8 mouse cellular contexts compared by ENCODE assay signal in the genomic region with DNA sequence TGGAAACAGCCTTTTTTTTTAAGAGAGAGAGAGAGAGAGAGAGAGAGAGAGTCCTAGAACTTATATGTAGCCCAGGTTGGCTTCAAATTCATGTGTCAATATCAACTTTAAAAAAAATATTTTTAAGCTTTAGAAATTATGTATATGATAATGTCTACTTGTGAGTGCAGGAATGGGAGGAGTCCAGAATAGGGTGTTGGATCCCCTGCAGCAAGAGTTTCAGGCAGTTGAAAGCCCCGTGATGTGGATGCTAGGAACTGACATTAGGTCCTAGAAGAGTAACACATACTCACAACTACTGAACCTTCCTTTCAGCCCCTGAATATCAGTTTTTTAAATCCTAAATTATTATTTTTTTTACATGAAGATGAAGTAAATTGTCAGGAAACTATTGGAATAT. TPM values are rescaled to one million over a fixed set of nuclear protein-coding genes. Genes with fewer than 3 reads are reported as not detected.
DNase-seq lines count a peak whose midpoint lies in the region; ATAC-seq and TF ChIP-seq lines count a peak whose summit lies in the region.
"Had no signal": no experiment of that assay in that cellular context is flagged by ENCODE, and none has a peak within 500 bp of the region (broad histone marks: within the 10 kb centered on the region; RNA-seq: fewer than 3 reads in every experiment).

No protein-coding gene starts in this region.

- DNase-seq in lung, adult 2 months = no peak
- no peak for DNase-seq in lung, adult 18-20 months
- DNase-seq in layer of hippocampus, postnatal 14 days (ENCODE audit: low spot score in 2 of 2) = no peak
- DNase-seq in urinary bladder, adult 18-20 months (ENCODE audit: low spot score in 2 of 2) = no peak
- DNase-seq: kidney, adult 8-10 months had no signal

- no peak overlapping the region for H3K9ac ChIP-seq in forebrain, embryonic 16.5 days (replicated peaks; ENCODE audit: low read depth, low read length)
- H3K9ac ChIP-seq in limb, embryonic 13.5 days = no peak overlapping the region
- H3K9ac ChIP-seq in neural tube, embryonic 15.5 days (replicated peaks) = no peak overlapping the region

- H3K4me3 ChIP-seq in lung, adult 2 months (replicated peaks; ENCODE audit: extremely low read depth, low read depth, low read length) = peak overlapping the region; percentile 28
- no peak overlapping the region for H3K4me3 ChIP-seq in forebrain, embryonic 16.5 days (replicated peaks; ENCODE audit: low read length)
- H3K4me3 ChIP-seq in limb, embryonic 13.5 days = peak overlapping the region; percentile 86
- no peak overlapping the region for H3K4me3 ChIP-seq in neural tube, embryonic 15.5 days (replicated peaks)

- no peak for TF ChIP-seq POLR2A in lung, adult 2 months (IDR thresholded peaks at IDR 0.05; ENCODE audit: borderline replicate concordance, extremely low read depth, low read depth, low read length)

- no peak overlapping the region for H3K27ac ChIP-seq in forebrain, embryonic 16.5 days (ENCODE audit: low read length)
- no peak overlapping the region for H3K27ac ChIP-seq in limb, embryonic 13.5 days
- no peak overlapping the region for H3K27ac ChIP-seq in neural tube, embryonic 15.5 days (replicated peaks)

- TF ChIP-seq CTCF in lung, adult 2 months (IDR thresholded peaks at IDR 0.05; ENCODE audit: insufficient read depth, low read length) = no peak

- no peaks in the 10 kb centered on the region for H3K9me3 ChIP-seq in forebrain, embryonic 16.5 days (ENCODE audit: control insufficient read depth, low read length)
- H3K9me3 ChIP-seq in limb, embryonic 13.5 days = no peaks in the 10 kb centered on the region
- H3K9me3 ChIP-seq in neural tube, embryonic 15.5 days (replicated peaks) = no peaks in the 10 kb centered on the region

- 29% methylated on average over 1 of the region's 1 CpGs for WGBS in lung, adult 2 months
- WGBS in forebrain, embryonic 16.5 days = 57% methylated on average over 1 of the region's 1 CpGs
- WGBS in limb, embryonic 13.5 days = 61% methylated on average over 1 of the region's 1 CpGs
- WGBS in neural tube, embryonic 15.5 days = 68% methylated on average over 1 of the region's 1 CpGs

- H3K4me2 ChIP-seq in forebrain, embryonic 16.5 days (ENCODE audit: low read length) = peak overlapping the region; percentile 34; the same call in 1 of the 2 replicates
- H3K4me2 ChIP-seq in limb, embryonic 13.5 days (replicated peaks) = peak overlapping the region; percentile 75
- H3K4me2 ChIP-seq in neural tube, embryonic 15.5 days = peak overlapping the region; percentile 70

- H3K4me1 ChIP-seq in lung, adult 2 months (ENCODE audit: control insufficient read depth, insufficient read depth, low read length) = peaks cover 4% of the 10 kb centered on the region
- H3K4me1 ChIP-seq in forebrain, embryonic 16.5 days (replicated peaks; ENCODE audit: control insufficient read depth, insufficient read depth, low read length) = peaks cover 7% of the 10 kb centered on the region
- peaks cover 17% of the 10 kb centered on the region for H3K4me1 ChIP-seq in limb, embryonic 13.5 days
- peaks cover 21% of the 10 kb centered on the region for H3K4me1 ChIP-seq in neural tube, embryonic 15.5 days

- peaks cover 2% of the 10 kb centered on the region; the same call in 1 of the 2 replicates for H3K36me3 ChIP-seq in forebrain, embryonic 16.5 days (ENCODE audit: control insufficient read depth, insufficient read depth)
- H3K36me3 ChIP-seq in limb, embryonic 13.5 days = peaks cover 30% of the 10 kb centered on the region
- peaks cover 15% of the 10 kb centered on the region for H3K36me3 ChIP-seq in neural tube, embryonic 15.5 days

- no peaks in the 10 kb centered on the region for H3K27me3 ChIP-seq in forebrain, embryonic 16.5 days (replicated peaks; ENCODE audit: control insufficient read depth, insufficient read depth, low read length)
- H3K27me3 ChIP-seq in limb, embryonic 13.5 days = no peaks in the 10 kb centered on the region
- no peaks in the 10 kb centered on the region for H3K27me3 ChIP-seq in neural tube, embryonic 15.5 days (replicated peaks)

- no peak for ATAC-seq in forebrain, embryonic 16.5 days
- no peak for ATAC-seq in limb, embryonic 13.5 days (ENCODE audit: low FRiP score, low read depth)
- no peak for ATAC-seq in neural tube, embryonic 15.5 days (ENCODE audit: low FRiP score)

RNA-seq across cellular contexts. Expression of gene Arnt, which starts 1.4 kb away (rescaled TPM):
- polyA plus RNA-seq in lung, adult 2 months (2012; rRNA removed) = 35.5 and 38.1 TPM in 2 replicates
- polyA plus RNA-seq in forebrain, embryonic 16.5 days (2015; fragmentation: Nextera tagmentation; extraction: Ambion mirVana) = 25.3 and 25.5 TPM in 2 replicates
- polyA plus RNA-seq in limb, embryonic 13.5 days (2015; fragmentation: Nextera tagmentation; extraction: Ambion mirVana) = 53.5 and 56.1 TPM in 2 replicates
- polyA plus RNA-seq in neural tube, embryonic 15.5 days (2015; fragmentation: Nextera tagmentation; extraction: Ambion mirVana) = 14.2 and 20.5 TPM in 2 replicates
- 10 to 100 TPM; 35.7 to 36.9 TPM for total RNA-seq in layer of hippocampus, postnatal 14 days (2021)

RNA-seq across cellular contexts. Expression of gene 4930558C23Rik, which starts 32.9 kb away (rescaled TPM):
- 0.30 TPM in 1 of 2 replicates, not detected in the other for polyA plus RNA-seq in lung, adult 2 months (2012; rRNA removed)
- not detected in 2 replicates for polyA plus RNA-seq in forebrain, embryonic 16.5 days (2015; fragmentation: Nextera tagmentation; extraction: Ambion mirVana)
- polyA plus RNA-seq in limb, embryonic 13.5 days (2015; fragmentation: Nextera tagmentation; extraction: Ambion mirVana) = 0.28 TPM in 1 of 2 replicates, not detected in the other
- polyA plus RNA-seq in neural tube, embryonic 15.5 days (2015; fragmentation: Nextera tagmentation; extraction: Ambion mirVana) = not detected in 2 replicates
- not detected for total RNA-seq in layer of hippocampus, postnatal 14 days (2021)

Comparison
In these comparisons a context has a peak if more than half of its experiments do, and no peak if none do; other contexts are left out.
1. H3K4me3 ChIP-seq: peak in lung, adult 2 months (single experiment) and limb, embryonic 13.5 days (single experiment); none in forebrain, embryonic 16.5 days (single experiment) and neural tube, embryonic 15.5 days (single experiment).
2. Peak in every context shown above with its lines, with median percentiles within 50 percentile points of each other: H3K4me2 ChIP-seq.